In the genomic region with DNA sequence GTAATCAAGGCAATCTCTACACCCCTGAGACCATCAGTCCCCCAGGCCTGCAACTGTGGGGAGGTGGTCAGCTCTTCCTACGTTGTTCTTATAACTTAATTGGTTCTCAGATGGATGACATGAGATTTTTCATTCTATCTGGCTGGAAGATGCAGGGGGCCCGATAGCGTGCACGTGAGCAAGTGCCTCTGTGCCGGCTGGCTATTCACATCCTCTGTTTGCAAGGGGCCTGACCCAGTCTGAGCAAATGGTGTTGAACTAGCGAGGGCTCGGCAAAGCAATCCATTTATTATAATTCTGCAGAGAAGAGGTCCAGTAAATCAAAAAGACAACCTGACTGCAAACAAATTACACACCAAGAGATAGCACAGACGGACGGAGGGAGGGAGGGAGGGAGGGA, we compare ENCODE assay signal across 16 mouse cellular contexts.
A peak's percentile ranks its signal among the peaks of the same experiment; 100 is the strongest.
DNase-seq lines count a peak whose midpoint lies in the region; ATAC-seq and TF ChIP-seq lines count a peak whose summit lies in the region.
"Had no signal": no experiment of that assay in that cellular context is flagged by ENCODE, and none has a peak within 500 bp of the region (broad histone marks: within the 10 kb centered on the region; RNA-seq: fewer than 3 reads in every experiment).

No protein-coding gene starts in this region.

- H3K4me2 ChIP-seq in forebrain, embryonic 11.5 days (ENCODE audit: low read depth, low read length, severe bottlenecking), result peak overlapping the region; percentile 5; the same call in 1 of the 2 replicates
- no peak overlapping the region for H3K4me2 ChIP-seq in forebrain, embryonic 16.5 days (ENCODE audit: low read length)
- no peak overlapping the region for H3K4me2 ChIP-seq in hindbrain, postnatal 0 days (ENCODE audit: low read depth, low read length)
- no peak overlapping the region; the same call in 1 of the 2 replicates for H3K4me2 ChIP-seq in neural tube, embryonic 14.5 days (ENCODE audit: low read depth, low read length)
- no peak overlapping the region for H3K4me2 ChIP-seq in kidney, embryonic 16.5 days (replicated peaks; ENCODE audit: low read depth, low read length)
- H3K4me2 ChIP-seq: kidney, embryonic 15.5 days; limb, embryonic 13.5 days; liver, embryonic 15.5 days had no signal

- H3K9me3 ChIP-seq in forebrain, embryonic 11.5 days (ENCODE audit: control insufficient read depth, low read length), result no peaks in the 10 kb centered on the region
- H3K9me3 ChIP-seq in forebrain, embryonic 16.5 days (ENCODE audit: control insufficient read depth, low read length), result no peaks in the 10 kb centered on the region
- H3K9me3 ChIP-seq in hindbrain, postnatal 0 days (ENCODE audit: low read length), result no peaks in the 10 kb centered on the region
- no peaks in the 10 kb centered on the region for H3K9me3 ChIP-seq in neural tube, embryonic 14.5 days (ENCODE audit: control insufficient read depth, low read length)
- H3K9me3 ChIP-seq in kidney, embryonic 16.5 days (ENCODE audit: low read length), result no peaks in the 10 kb centered on the region
- H3K9me3 ChIP-seq: kidney, embryonic 15.5 days; limb, embryonic 13.5 days; liver, embryonic 15.5 days had no signal

- H3K27me3 ChIP-seq in forebrain, embryonic 11.5 days (ENCODE audit: control insufficient read depth, insufficient read depth, low read length), result peaks cover 14% of the 10 kb centered on the region
- H3K27me3 ChIP-seq in forebrain, embryonic 16.5 days (replicated peaks; ENCODE audit: control insufficient read depth, insufficient read depth, low read length), result peaks cover 2% of the 10 kb centered on the region; the same call in 1 of the 2 replicates
- no peaks in the 10 kb centered on the region for H3K27me3 ChIP-seq in hindbrain, postnatal 0 days (ENCODE audit: insufficient read depth, low read length)
- no peaks in the 10 kb centered on the region for H3K27me3 ChIP-seq in neural tube, embryonic 14.5 days (ENCODE audit: control insufficient read depth, insufficient read depth, low read length)
- peaks cover 4% of the 10 kb centered on the region; the same call in 1 of the 2 replicates for H3K27me3 ChIP-seq in kidney, embryonic 16.5 days (ENCODE audit: insufficient read depth, low read length)

- no peak overlapping the region for H3K9ac ChIP-seq in forebrain, embryonic 11.5 days (ENCODE audit: low read length)
- no peak overlapping the region for H3K9ac ChIP-seq in forebrain, embryonic 16.5 days (replicated peaks; ENCODE audit: low read depth, low read length)
- no peak overlapping the region for H3K9ac ChIP-seq in hindbrain, postnatal 0 days (replicated peaks; ENCODE audit: low read length)
- H3K9ac ChIP-seq in neural tube, embryonic 14.5 days (replicated peaks; ENCODE audit: low read depth, low read length), result no peak overlapping the region
- H3K9ac ChIP-seq in kidney, embryonic 16.5 days (replicated peaks; ENCODE audit: low read length), result no peak overlapping the region
- H3K9ac ChIP-seq: kidney, embryonic 15.5 days; limb, embryonic 13.5 days; liver, embryonic 15.5 days had no signal

- H3K4me3 ChIP-seq in forebrain, embryonic 11.5 days (ENCODE audit: low read depth, low read length), result no peak overlapping the region
- no peak overlapping the region for H3K4me3 ChIP-seq in forebrain, embryonic 16.5 days (replicated peaks; ENCODE audit: low read length)
- H3K4me3 ChIP-seq in hindbrain, postnatal 0 days (ENCODE audit: low read length), result no peak overlapping the region
- no peak overlapping the region for H3K4me3 ChIP-seq in neural tube, embryonic 14.5 days (ENCODE audit: low read depth, low read length)
- no peak overlapping the region for H3K4me3 ChIP-seq in kidney, embryonic 16.5 days (ENCODE audit: low read length)
- H3K4me3 ChIP-seq: gastrocnemius, adult 2 months; kidney, embryonic 15.5 days; layer of hippocampus, adult 2 months; left cerebral cortex, adult 2 months; limb, embryonic 13.5 days; liver, embryonic 15.5 days had no signal

- no peak overlapping the region for H3K27ac ChIP-seq in forebrain, embryonic 11.5 days (ENCODE audit: low read depth, low read length)
- no peak overlapping the region for H3K27ac ChIP-seq in forebrain, embryonic 16.5 days (ENCODE audit: low read length)
- no peak overlapping the region for H3K27ac ChIP-seq in hindbrain, postnatal 0 days
- H3K27ac ChIP-seq in neural tube, embryonic 14.5 days (ENCODE audit: low read depth, low read length), result no peak overlapping the region
- H3K27ac ChIP-seq in kidney, embryonic 16.5 days (ENCODE audit: low read length), result no peak overlapping the region
- H3K27ac ChIP-seq: gastrocnemius, adult 2 months; kidney, embryonic 15.5 days; layer of hippocampus, adult 2 months; left cerebral cortex, adult 2 months; limb, embryonic 13.5 days; liver, embryonic 15.5 days had no signal

- peaks cover 9% of the 10 kb centered on the region; the same call in 1 of the 2 replicates for H3K4me1 ChIP-seq in forebrain, embryonic 11.5 days (replicated peaks; ENCODE audit: control insufficient read depth, insufficient read depth, low read length)
- peaks cover 20% of the 10 kb centered on the region for H3K4me1 ChIP-seq in forebrain, embryonic 16.5 days (replicated peaks; ENCODE audit: control insufficient read depth, insufficient read depth, low read length)
- peaks cover 13% of the 10 kb centered on the region; the same call in 1 of the 2 replicates for H3K4me1 ChIP-seq in hindbrain, postnatal 0 days (ENCODE audit: insufficient read depth, low read length)
- peaks cover 15% of the 10 kb centered on the region; the same call in 1 of the 2 replicates for H3K4me1 ChIP-seq in neural tube, embryonic 14.5 days (ENCODE audit: control insufficient read depth, insufficient read depth, low read length)
- H3K4me1 ChIP-seq in kidney, embryonic 16.5 days (ENCODE audit: insufficient read depth, low read length), result peaks cover 7% of the 10 kb centered on the region; the same call in 1 of the 2 replicates
- H3K4me1 ChIP-seq: limb, embryonic 13.5 days; liver, embryonic 15.5 days had no signal

- WGBS in forebrain, embryonic 11.5 days, result 9% methylated on average over 9 of the region's 9 CpGs
- WGBS in forebrain, embryonic 16.5 days, result 6% methylated on average over 9 of the region's 9 CpGs
- WGBS in hindbrain, postnatal 0 days, result 10% methylated on average over 9 of the region's 9 CpGs
- WGBS in neural tube, embryonic 14.5 days, result 3% methylated on average over 9 of the region's 9 CpGs
- WGBS in kidney, embryonic 16.5 days, result 25% methylated on average over 9 of the region's 9 CpGs

- no peak for TF ChIP-seq CTCF in hindbrain, postnatal 0 days (IDR thresholded peaks at IDR 0.05; ENCODE audit: low read depth)

- peak; percentile 43 for ATAC-seq in forebrain, embryonic 11.5 days (replicated peaks; ENCODE audit: low FRiP score)
- peak; percentile 31; the same call in 1 of the 2 replicates for ATAC-seq in forebrain, embryonic 16.5 days
- ATAC-seq in hindbrain, postnatal 0 days, result peak; percentile 64; the same call in 1 of the 2 replicates
- peak; percentile 50; the same call in 1 of the 2 replicates for ATAC-seq in neural tube, embryonic 14.5 days (ENCODE audit: low read depth)
- ATAC-seq in kidney, embryonic 16.5 days (ENCODE audit: low FRiP score, low TSS enrichment), result no peak

- no peak for DNase-seq in forebrain, embryonic 11.5 days (ENCODE audit: low spot score)
- DNase-seq in hindbrain, postnatal 0 days (ENCODE audit: low spot score), result peak; percentile 46
- DNase-seq in urinary bladder, postnatal 4 days (ENCODE audit: low spot score in 2 of 2), result no peak
- DNase-seq in lung, postnatal 4 days, result no peak
- DNase-seq: adrenal gland, postnatal 25 days; cerebellum, adult 9-11 months; gastrocnemius, adult 2 months; lung, postnatal 10 days had no signal

- no peaks in the 10 kb centered on the region for H3K36me3 ChIP-seq in forebrain, embryonic 11.5 days (ENCODE audit: control insufficient read depth, insufficient read depth, low read length)
- no peaks in the 10 kb centered on the region for H3K36me3 ChIP-seq in forebrain, embryonic 16.5 days (ENCODE audit: control insufficient read depth, insufficient read depth)
- no peaks in the 10 kb centered on the region for H3K36me3 ChIP-seq in hindbrain, postnatal 0 days (ENCODE audit: insufficient read depth, low read length)
- H3K36me3 ChIP-seq in neural tube, embryonic 14.5 days (ENCODE audit: control insufficient read depth, insufficient read depth, low read length), result no peaks in the 10 kb centered on the region
- no peaks in the 10 kb centered on the region for H3K36me3 ChIP-seq in kidney, embryonic 16.5 days (ENCODE audit: insufficient read depth, low read length)
- H3K36me3 ChIP-seq: kidney, embryonic 15.5 days; limb, embryonic 13.5 days; liver, embryonic 15.5 days had no signal
